In the genomic region with DNA sequence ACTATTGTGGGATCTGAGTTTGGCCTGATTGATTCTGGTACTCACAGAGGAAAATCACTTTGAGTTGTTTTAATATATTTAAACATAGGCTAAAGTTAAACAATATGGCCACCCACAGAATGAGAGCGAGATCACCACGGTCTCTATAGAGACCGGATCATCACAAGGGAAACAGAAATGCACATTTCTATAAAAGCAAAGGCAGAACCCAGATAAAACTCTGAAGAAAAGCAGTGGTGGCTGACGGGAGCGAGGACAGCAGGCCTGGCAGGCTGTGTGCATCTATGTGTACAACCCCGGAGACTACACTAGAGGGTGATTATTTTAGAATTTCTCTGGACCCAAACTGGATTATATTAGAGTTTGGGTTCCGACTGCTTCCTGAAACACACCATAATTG, we compare ENCODE assay signal across 14 mouse cellular contexts.
"Had no signal": no experiment of that assay in that cellular context is flagged by ENCODE, and none has a peak within 500 bp of the region (broad histone marks: within the 10 kb centered on the region; RNA-seq: fewer than 3 reads in every experiment).

No protein-coding gene starts in this region.

- H3K9ac ChIP-seq: liver, embryonic 15.5 days; midbrain, embryonic 12.5 days; neural tube, embryonic 13.5 days had no signal

- H3K4me2 ChIP-seq: liver, embryonic 11.5 days; liver, embryonic 15.5 days; midbrain, embryonic 12.5 days; neural tube, embryonic 13.5 days had no signal

- H3K36me3 ChIP-seq: liver, embryonic 15.5 days; midbrain, embryonic 12.5 days; neural tube, embryonic 13.5 days had no signal

- DNase-seq: kidney, adult 2 months; kidney, postnatal 36 days; left cerebral cortex, postnatal 4 days; lung, adult 2 months; lung, postnatal 4 days; retina, postnatal 1 day; right cerebral cortex, postnatal 4 days; thymus, postnatal 14 days had no signal

- H3K27ac ChIP-seq: kidney, postnatal 0 days; liver, embryonic 15.5 days; midbrain, embryonic 12.5 days; neural tube, embryonic 13.5 days had no signal

- ATAC-seq: lung, postnatal 0 days had no signal

- H3K4me1 ChIP-seq: liver, embryonic 15.5 days; midbrain, embryonic 12.5 days; neural tube, embryonic 13.5 days had no signal

- H3K4me3 ChIP-seq: liver, embryonic 15.5 days; midbrain, embryonic 12.5 days; neural tube, embryonic 13.5 days had no signal

- H3K9me3 ChIP-seq: liver, embryonic 15.5 days; midbrain, embryonic 12.5 days; neural tube, embryonic 13.5 days had no signal
